Mouse (Mus musculus): ENCODE results near the gene Zfp579. TPM values are rescaled to one million over a fixed set of nuclear protein-coding genes. Genes with fewer than 3 reads are reported as not detected.

Zfp579 gene
- polyA plus RNA-seq, 1 experiment, result 16.3 TPM

Other genes with a start within 250 kb of the Zfp579 start
- gene Cox6b2, start 243.1 kb downstream of the Zfp579 start, polyA plus RNA-seq (2012; fragmentation: generic; extraction: Trizol), result 0.19 TPM
- gene Fam71e2, start 224.9 kb downstream of the Zfp579 start, polyA plus RNA-seq (2012; fragmentation: generic; extraction: Trizol), result not detected
- gene Il11, start 213.3 kb downstream of the Zfp579 start, polyA plus RNA-seq (2012; fragmentation: generic; extraction: Trizol), result 0.56 TPM
- not detected for gene Tmem190, start 213.2 kb downstream of the Zfp579 start, polyA plus RNA-seq (2012; fragmentation: generic; extraction: Trizol)
- 7.1 TPM for gene Tmem238, start 206.5 kb downstream of the Zfp579 start, polyA plus RNA-seq (2012; fragmentation: generic; extraction: Trizol)
- gene Rpl28, start 203.3 kb downstream of the Zfp579 start, polyA plus RNA-seq (2012; fragmentation: generic; extraction: Trizol), result 3,329 TPM
- 261 TPM for gene Ube2s, start 183.6 kb downstream of the Zfp579 start, polyA plus RNA-seq (2012; fragmentation: generic; extraction: Trizol)
- not detected for gene Shisa7, start 151.5 kb downstream of the Zfp579 start, polyA plus RNA-seq (2012; fragmentation: generic; extraction: Trizol)
- 0.65 TPM for gene Isoc2b, start 125.9 kb downstream of the Zfp579 start, polyA plus RNA-seq (2012; fragmentation: generic; extraction: Trizol)
- gene Isoc2a, start 119.0 kb downstream of the Zfp579 start, polyA plus RNA-seq (2012; fragmentation: generic; extraction: Trizol), result 3.3 TPM
- not detected for gene Gm36210, start 89.6 kb downstream of the Zfp579 start, polyA plus RNA-seq (2012; fragmentation: generic; extraction: Trizol)
- gene Zfp628, start 80.9 kb downstream of the Zfp579 start, polyA plus RNA-seq (2012; fragmentation: generic; extraction: Trizol), result 8.0 TPM
- 3.1 TPM for gene Nat14, start 74.1 kb downstream of the Zfp579 start, polyA plus RNA-seq (2012; fragmentation: generic; extraction: Trizol)
- 13.6 TPM for gene Ssc5d, start 70.4 kb downstream of the Zfp579 start, polyA plus RNA-seq (2012; fragmentation: generic; extraction: Trizol)
- gene Sbk2, start 31.8 kb downstream of the Zfp579 start, polyA plus RNA-seq (2012; fragmentation: generic; extraction: Trizol), result 7.1 TPM
- gene Sbk3, start 25.0 kb downstream of the Zfp579 start, polyA plus RNA-seq (2012; fragmentation: generic; extraction: Trizol), result 0.34 TPM
- 15.7 TPM for gene Zfp524, start 18.3 kb upstream of the Zfp579 start, polyA plus RNA-seq (2012; fragmentation: generic; extraction: Trizol)
- 22.8 TPM for gene Fiz1, start 18.5 kb upstream of the Zfp579 start, polyA plus RNA-seq (2012; fragmentation: generic; extraction: Trizol)
- gene Gm44973, start 19.3 kb upstream of the Zfp579 start, polyA plus RNA-seq (2012; fragmentation: generic; extraction: Trizol), result not detected
- gene Zfp865, start 24.2 kb upstream of the Zfp579 start, polyA plus RNA-seq (2012; fragmentation: generic; extraction: Trizol), result 18.1 TPM
- gene Ccdc106, start 24.4 kb upstream of the Zfp579 start, polyA plus RNA-seq (2012; fragmentation: generic; extraction: Trizol), result 0.19 TPM
- gene 4632433K11Rik, start 38.0 kb upstream of the Zfp579 start, polyA plus RNA-seq (2012; fragmentation: generic; extraction: Trizol), result not detected
- 1.5 TPM for gene Zfp784, start 42.3 kb upstream of the Zfp579 start, polyA plus RNA-seq (2012; fragmentation: generic; extraction: Trizol)
- gene Zfp580, start 55.4 kb upstream of the Zfp579 start, polyA plus RNA-seq (2012; fragmentation: generic; extraction: Trizol), result 13.1 TPM
- gene U2af2, start 66.0 kb upstream of the Zfp579 start, polyA plus RNA-seq (2012; fragmentation: generic; extraction: Trizol), result 159 TPM
- gene Epn1, start 84.1 kb upstream of the Zfp579 start, polyA plus RNA-seq (2012; fragmentation: generic; extraction: Trizol), result 118 TPM
- gene Rfpl4, start 120.8 kb upstream of the Zfp579 start, polyA plus RNA-seq (2012; fragmentation: generic; extraction: Trizol), result not detected
- gene Rasl2-9, start 129.8 kb upstream of the Zfp579 start, polyA plus RNA-seq (2012; fragmentation: generic; extraction: Trizol), result 0.10 TPM
- not detected for gene Vmn1r55, start 153.5 kb upstream of the Zfp579 start, polyA plus RNA-seq (2012; fragmentation: generic; extraction: Trizol)
- not detected for gene Vmn1r56, start 200.6 kb upstream of the Zfp579 start, polyA plus RNA-seq (2012; fragmentation: generic; extraction: Trizol)
- gene Vmn1r57, start 222.3 kb upstream of the Zfp579 start, polyA plus RNA-seq (2012; fragmentation: generic; extraction: Trizol), result not detected